Mouse (Mus musculus) adrenal gland (tissue): ENCODE results near the gene Tchhl1.

Source experiments
- intact Hi-C: fragments of 180-260 bp; cut with DNase I; formaldehyde crosslinking; loops from one replicate; pipeline ENCODE4 v1.15.1; 2025
- long read RNA-seq, 2 experiments: library from polyadenylated mRNA; unstranded; transcript quantifications; one replicate each; pipeline ENCODE4 v2.0.0; 2020; ENCODE audit warnings: borderline replicate concordance in 1 of 2; ENCODE audit not compliant: insufficient replicate concordance in 1 of 2

Gene Tchhl1
- long read RNA-seq, experiment 1, result 0 reads
- long read RNA-seq, experiment 2, result 0 reads

DNA sequence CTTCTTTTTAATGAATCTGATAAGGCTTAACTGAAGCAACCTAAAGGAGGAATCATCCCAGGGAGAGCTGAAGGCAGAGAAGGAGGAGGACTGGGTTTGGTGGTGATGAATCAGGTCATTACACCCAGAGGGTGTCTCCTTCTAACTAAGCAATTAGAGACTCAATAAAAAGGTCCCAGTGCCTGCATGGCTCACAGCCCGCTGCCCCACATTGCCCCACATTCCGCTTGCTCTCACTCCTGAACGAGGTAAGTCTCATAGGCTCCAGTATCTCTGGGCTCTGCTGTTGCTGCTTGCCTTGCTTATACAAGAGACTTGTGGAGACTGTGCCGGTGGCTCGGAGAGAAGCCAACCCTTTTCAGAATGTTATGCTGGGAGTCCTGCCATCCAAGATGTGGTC lies at the start of gene Tchhl1:
TSS of gene Tchhl1 (plus strand) at position 194 of the 400 bp plus-strand sequence.
- intact Hi-C loops, result no loop called here

DNA sequence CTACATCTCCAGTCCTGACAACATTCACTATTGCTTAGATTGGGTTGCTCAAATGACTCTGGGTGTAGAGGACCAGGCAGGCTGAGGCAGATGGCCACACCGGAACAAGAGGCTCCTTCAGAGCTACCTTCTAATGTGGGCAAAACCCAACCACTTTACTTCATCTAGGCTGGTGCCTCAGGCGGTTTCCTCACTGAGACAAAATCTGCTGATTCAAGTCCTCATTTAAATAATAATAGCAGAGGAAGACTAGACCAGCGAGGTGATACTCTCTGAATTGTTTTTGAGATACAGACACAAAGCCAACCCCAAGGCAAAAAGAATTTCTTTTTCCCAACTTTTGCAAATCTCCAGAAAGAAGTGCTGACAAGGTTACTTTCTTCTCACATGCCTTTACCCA lies 36.9 kb upstream of the Tchhl1 start:
- intact Hi-C loops, result no loop called here

DNA sequence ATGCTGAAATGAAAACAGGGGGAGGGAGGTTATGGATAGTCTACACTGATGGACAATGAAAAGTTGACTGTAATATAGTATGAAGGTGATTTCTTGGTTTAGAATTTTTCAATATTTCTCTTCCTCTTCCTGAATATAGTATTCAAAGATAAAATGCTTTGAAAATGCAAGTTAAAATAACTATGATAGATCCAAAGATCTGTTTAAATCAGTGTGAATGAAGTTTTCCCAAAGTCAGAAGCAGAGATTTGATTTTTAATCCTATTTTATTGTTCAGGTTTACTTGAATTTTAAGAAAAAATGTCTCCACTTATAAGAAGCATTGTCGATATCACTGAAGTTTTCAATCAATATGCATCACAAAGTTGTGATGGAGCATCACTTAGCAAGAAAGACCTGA lies 26.5 kb upstream of the Tchhl1 start, which contains the start of gene Tchh:
TSS of gene Tchh (plus strand) at position 301 of the 400 bp plus-strand sequence.
- intact Hi-C loops, result no loop called here

DNA sequence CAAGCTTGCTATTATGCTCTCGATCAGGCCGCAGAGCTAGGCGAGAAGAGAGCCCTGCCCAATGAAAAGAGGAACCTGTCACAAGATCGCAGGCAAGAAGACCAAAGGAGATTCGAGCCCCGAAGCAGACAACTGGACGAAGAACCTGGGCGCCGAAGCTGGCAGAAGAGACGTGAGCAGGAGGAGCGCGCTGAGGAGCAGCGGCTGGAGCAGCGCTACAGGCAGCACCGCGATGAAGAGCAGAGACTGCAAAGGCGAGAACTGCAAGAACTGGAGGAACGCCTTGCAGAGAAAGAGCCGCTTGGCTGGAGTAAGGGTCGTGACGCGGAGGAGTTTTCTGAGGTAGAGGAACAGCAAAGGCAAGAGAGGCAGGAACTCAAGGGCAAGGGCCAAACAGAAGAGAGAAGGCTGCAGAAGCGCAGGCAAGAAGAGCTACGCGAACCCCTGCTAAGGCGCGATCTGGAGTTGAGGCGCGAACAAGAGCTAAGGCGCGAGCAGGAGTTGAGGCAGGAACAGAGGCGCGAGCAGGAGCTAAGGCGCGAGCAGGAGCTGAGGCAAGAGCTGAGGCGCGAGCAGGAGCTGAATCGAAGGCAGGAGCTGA lies 25.0 kb upstream of the Tchhl1 start:
- intact Hi-C loops, result no loop called here

DNA sequence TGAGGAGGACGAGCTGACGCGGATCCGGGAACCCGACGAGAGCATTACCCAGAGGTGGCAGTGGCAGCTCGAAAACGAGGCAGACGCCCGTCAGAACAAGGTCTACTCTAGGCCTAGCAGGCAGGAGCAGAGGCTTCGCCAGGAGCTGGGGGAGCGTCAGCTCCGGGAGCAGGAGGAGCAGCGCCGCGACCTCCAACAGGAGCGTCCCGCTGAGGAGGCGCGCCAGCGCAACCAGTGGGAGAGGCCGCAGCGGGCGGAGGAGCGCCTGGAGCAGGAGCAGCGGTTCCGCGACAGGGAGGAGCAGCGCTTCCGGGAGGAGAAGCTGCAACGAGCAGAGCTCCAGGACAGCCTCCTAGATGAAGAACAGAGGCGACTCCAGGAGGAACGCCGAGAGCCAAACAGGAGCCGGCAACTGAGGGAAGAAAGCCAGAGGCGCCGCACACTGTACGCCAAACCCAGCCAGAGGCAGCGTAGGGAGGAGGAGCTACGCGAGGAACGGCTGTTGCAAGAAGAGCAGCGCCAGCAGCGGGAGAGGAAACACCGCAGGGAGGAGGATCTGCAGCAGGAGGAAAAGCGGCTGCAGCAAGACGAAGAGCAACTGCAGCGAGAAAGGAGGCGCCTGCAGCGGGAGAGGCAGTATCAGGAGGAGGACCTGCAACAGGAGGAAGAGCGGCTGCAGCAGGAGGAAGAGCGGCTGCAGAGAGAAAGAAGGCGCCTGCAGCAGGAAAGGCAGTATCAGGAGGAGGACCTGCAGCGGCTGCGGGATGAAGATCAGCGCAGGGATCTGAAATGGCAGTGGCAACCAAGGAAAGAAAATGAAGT lies 24.0 kb upstream of the Tchhl1 start:
- intact Hi-C loops, result loop anchor here (5.0 kb wide), 1 partner anchor 48 kb away; no protein-coding TSS in a partner anchor

DNA sequence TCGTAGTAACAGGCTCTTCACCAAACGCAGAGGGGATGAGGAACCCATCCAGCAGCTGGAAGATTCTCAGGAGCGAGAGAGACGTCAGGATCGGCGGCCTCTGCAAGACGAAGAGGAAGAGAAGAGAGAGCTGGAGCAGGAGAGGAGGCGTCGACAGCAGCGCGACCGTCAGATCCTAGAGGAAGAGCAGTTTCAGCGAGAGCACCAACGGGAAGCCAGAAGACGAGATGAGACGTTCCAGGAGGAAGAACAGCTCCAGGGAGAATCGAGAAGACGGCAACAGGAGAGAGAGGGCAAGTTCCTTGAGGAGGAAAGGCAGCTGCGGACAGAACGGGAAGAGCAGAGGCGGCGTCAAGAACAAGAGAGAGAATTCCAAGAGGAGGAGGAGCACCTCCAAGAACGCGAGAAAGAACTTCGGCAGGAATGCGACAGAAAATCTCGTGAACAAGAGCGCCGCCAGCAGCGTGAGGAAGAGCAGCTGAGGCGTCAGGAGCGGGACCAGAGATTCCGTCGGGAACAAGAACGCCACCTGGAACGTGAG lies 23.3 kb upstream of the Tchhl1 start:
- intact Hi-C loops, result loop anchor here (5.0 kb wide), 1 partner anchor 47 kb away; no protein-coding TSS in a partner anchor

DNA sequence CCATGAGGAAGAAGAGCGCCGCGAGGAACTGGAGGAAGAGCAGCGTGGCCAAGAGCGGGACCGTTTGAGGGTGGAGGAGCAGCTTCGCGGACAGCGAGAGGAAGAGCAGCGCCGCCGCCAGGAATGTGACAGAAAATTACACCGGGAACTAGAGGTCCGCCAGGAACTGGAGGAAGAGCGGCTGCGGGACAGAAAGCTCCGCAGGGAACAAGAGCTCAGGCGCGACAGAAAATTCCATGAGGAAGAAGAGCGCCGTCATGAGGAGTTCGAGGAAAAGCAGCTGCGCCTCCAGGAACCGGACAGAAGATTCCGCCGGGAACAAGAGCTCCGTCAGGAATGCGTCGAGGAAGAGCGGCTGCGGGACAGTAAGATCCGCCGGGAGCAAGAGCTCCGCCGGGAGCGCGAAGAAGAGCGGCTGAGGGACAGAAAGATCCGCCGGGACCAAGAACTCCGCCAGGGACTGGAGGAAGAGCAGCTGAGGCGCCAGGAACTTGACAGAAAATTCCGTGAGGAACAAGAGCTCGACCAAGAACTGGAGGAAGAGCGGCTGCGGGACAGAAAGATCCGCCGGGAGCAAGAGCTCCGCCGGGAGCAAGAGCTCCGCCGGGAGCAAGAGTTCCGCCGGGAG lies 22.3 kb upstream of the Tchhl1 start:
- intact Hi-C loops, result loop anchor here (5.0 kb wide), 1 partner anchor 46 kb away; no protein-coding TSS in a partner anchor

DNA sequence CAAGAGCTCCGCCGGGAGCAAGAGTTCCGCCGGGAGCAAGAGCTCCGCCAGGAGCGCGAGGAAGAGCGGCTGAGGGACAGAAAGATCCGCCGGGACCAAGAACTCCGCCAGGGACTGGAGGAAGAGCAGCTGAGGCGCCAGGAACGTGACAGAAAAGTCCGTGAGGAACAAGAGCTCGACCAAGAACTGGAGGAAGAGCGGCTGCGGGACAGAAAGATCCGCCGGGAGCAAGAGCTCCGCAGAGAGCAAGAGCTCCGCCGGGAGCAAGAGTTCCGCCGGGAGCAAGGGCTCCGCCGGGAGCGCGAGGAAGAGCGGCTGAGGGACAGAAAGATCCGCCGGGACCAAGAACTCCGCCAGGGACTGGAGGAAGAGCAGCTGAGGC lies 21.8 kb upstream of the Tchhl1 start:
- intact Hi-C loops, result loop anchor here (5.0 kb wide), 1 partner anchor 46 kb away; no protein-coding TSS in a partner anchor

DNA sequence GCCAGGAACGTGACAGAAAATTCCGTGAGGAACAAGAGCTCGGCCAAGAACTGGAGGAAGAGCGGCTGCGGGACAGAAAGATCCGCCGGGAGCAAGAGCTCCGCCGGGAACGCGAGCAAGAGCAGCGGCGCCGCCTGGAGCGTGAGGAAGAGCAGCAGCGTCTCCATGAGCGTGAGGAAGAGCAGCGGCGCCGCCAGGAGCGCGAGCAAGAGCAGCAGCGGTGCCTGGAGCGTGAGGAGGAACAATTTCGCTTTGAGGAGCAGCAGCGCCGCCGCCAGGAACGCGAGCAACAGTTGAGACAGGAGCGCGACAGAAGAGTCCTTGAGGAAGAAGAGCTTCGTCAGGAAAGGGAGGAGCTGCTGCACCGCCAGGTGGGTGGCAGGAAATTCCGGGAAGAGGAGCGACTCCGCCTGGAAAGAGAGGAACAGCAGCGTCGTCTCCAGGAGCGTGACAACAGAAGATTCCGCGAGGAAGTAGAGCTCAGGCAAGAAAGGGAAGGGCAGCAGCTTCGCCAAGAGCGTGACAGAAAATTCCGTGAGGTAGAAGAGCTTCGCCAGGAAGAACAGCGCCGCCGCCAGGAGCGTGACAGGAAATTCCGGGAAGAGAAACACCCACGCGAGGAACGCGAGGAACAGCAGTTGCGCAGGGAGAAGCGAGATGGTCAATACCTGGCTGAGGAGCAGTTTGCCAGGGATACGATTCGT lies 21.3 kb upstream of the Tchhl1 start:
- intact Hi-C loops, result loop anchor here (5.0 kb wide), 1 partner anchor 45 kb away; no protein-coding TSS in a partner anchor

DNA sequence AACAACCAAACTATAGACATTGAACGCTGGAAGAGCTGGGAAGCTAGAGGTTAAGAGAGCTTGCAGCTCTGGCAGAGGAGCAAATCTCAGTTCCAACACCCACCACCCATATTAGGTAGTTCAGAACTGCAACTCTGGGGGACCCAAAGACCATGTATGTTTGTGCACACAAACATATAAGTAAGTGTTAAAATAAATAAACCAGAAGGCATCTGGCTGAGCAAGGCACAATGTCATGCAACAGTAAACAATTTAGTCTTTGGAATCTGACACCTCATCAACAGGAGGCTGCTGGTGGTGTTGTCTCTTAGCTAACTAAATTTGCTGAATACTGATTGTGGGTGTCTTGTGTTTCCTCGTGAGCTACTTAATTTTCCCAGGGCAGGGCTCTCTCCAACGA lies 2.0 kb upstream of the Tchhl1 start:
- intact Hi-C loops, result no loop called here

DNA sequence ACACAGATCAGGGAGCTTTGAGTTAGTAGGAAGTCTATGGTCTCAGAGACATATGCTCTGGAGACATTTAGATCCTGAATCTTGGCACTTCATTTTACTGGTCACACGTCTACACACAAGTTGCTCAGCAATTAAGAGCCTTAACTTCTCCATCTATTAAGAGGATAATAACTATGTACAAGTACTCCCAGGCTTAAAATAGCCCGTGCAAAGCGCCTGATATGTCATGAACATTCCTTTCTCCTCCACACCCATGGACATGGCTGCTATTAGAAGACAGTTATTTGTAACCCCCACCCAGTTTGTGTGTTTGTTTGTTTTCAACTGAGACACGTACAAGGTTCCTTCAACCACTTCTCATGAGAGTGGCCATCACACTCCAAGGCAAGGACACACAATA lies 1.4 kb upstream of the Tchhl1 start:
- intact Hi-C loops, result no loop called here

DNA sequence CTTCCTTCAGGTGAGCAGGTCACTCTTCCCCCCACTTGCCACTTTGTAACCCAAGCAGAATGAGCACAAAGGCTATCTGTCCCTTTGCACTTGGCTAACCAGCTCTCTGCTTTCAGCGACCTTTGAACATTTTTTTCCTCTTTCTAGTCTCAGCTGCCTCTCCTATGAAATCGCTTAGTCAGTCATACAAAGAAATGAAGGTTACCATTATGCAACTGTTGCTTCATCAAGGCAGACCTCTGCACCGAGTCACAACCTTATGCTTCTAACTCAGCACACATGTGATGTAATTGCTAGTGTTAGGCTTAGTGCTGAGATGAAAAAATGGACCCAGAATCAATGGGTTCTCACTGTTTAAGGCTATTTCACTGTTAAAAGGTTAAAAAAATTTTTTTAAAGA lies 1.1 kb downstream of the Tchhl1 start:
- intact Hi-C loops, result no loop called here

DNA sequence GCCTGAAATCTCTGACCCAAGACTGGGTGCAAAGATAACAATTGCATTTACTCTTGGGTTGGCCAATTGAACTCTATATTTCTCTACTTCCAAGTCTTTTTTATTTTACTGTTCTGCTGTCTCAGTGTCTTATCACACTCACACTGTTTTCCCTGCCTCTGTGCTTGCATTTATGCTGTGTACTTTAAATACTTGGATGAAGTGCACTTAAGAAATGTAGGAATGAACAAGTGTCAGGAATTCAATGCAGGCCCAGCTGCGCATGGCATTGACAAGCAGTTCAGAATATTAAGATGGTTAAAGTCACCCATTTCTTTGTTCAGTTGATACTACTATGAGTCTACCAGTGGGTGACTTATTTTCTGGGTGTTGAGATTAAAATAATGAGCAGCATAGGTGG lies 11.5 kb downstream of the Tchhl1 start:
- intact Hi-C loops, result no loop called here

DNA sequence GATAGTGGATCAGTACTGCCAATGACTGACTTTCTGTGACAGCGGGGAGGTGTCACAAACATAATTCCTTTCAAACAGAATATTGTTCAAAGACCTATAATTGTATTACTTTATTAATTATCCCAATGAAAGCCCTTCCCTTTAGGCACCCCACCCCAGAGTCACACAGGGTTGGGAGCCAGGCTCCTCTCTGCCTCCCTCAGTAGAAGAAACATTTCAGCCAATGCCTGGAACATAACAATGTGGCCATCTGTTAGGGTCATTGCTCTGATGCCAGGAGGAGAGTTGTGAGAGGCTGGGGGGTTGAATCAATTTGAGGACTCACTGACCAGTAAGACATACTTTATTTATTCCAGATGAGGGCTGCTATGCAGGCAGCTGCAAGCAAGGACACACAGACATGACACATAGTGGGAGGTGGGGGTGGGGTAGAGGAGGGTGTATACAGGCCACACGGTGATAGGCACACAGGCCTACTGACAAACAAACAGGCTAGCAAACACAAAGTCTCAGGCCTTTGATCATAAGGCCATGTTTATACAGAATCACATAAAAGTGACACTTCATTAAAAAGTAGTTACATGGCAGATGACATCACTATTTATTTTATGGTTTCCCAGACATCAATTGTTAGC lies 13.5 kb downstream of the Tchhl1 start:
- intact Hi-C loops, result no loop called here

DNA sequence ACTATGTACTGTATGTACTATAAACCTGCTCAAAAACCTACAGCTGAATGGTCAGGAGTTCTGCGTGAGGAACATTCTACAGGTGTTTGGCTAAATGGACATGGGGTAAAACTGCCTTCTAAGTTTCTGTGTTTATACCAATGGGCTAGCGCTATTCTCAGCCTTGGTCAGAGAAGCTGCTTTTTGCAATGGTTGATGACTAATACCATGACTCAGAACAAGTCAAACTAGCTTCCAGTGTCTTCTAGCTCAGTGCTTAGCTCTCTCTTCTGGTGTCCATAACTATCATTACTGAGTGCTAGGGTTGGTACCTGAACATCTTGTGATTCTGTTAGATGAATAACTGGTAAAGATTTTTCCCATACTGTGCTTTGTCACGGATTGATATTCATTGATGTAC lies 17.1 kb downstream of the Tchhl1 start:
- intact Hi-C loops, result no loop called here

DNA sequence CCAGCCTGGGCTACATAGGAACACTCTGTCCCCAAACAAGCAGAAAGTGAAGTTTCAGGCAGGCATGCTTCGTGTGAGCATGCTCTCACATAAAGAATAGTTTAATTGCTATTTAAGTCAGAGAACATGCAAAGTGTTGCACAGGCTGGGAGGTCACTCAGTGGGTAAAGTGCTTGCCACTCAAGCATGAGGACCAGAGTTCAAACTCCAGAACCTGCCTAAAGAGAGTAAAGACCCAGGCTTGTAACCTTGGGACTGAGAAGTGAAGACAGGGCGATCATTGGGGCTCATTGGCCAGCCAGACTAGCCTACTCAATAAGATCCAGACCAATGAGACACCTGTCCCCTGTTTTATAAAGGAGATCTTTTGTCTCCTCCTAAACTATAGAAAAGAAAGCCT lies 20.0 kb downstream of the Tchhl1 start:
- intact Hi-C loops, result no loop called here

DNA sequence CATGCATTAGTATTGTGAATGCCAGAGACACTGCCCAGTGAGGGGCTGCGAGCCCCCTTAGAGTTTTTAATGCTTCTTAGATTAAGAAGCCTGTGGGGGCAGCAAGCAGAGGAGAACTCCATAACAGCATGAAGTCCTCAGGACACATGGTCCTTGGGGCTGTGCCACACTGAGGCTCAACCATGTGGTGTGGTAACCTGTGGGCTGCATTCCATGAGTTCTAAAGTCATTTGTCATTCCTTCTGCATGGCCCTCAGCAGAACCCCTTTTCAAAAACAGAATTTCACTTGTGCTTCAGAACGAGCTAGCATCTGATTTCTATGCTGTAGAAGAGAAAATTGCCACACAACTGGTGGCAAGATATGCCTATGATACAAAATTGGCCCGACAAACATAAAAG lies 23.6 kb downstream of the Tchhl1 start:
- intact Hi-C loops, result loop anchor here (5.0 kb wide), 3 partner anchors 45 to 380 kb away; no protein-coding TSS in a partner anchor

DNA sequence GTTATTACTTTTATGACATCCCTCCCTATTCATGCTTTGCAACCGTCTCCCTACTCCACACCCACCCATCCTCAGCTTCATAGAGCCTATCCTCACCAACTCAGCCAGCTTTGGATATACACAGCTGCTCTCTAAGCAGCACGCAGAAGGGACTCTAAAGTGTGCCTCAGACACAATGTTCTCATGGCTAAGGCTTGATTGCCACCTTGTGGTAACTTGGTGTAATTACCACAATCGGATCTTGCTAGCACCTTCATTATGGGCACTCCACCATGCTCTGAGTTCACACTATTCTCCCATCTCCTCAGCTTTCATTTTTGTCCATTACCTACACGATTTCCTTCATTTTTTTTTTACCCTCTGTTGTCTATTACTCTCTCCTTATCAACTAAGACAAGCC lies 25.4 kb downstream of the Tchhl1 start:
- intact Hi-C loops, result loop anchor here (1.0 to 5.0 kb wide), 5 partner anchors 47 to 382 kb away; no protein-coding TSS in a partner anchor

DNA sequence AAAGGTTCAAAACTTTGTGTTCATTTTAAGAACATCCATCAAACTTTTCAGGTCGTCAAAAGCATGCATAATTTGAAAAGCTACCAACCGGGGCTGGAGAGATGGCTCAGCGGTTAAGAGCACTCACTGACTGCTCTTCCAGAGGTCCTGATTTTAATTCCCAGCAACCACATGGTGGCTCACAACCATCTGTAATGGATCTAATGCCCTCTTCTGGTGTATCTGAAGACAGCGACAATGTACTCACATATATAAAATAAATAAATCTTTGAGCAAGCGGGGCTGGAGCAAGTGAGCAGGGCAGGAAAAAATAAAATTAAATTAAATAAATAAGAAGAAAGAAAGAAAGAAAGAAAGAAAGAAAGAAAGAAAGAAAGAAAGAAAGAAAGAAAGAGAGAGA lies 26.2 kb downstream of the Tchhl1 start:
- intact Hi-C loops, result loop anchor here (2.0 to 5.0 kb wide), 4 partner anchors 47 to 382 kb away; no protein-coding TSS in a partner anchor

DNA sequence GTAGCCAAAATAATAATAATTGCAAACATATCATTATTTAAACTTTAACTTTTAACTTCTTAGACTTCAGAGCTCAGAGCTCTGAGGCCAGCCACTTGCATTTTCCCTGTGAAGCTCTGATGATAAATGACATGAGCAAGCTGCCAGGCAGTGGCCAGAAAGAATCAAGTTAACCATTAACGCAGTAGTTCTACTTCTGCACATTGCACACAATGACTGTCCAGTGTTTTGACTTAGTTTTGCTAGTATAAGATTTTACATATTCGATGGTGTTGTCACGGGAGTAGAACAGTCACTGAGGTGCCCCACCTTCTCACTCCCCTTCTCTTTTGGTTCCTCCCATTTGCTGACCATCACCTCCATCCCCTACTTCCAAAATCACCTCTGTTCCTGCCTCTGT lies 28.6 kb downstream of the Tchhl1 start:
- intact Hi-C loops, result no loop called here
